In genomic region chr6:119367382-119367781, GRCm38 (mm10) we compare ENCODE assay signal across 24 mouse cellular contexts. TPM values are rescaled to one million over a fixed set of nuclear protein-coding genes. Genes with fewer than 3 reads are reported as not detected.
DNase-seq lines count a peak whose midpoint lies in the region; ATAC-seq and TF ChIP-seq lines count a peak whose summit lies in the region.
"Had no signal": no experiment of that assay in that cellular context is flagged by ENCODE, and none has a peak within 500 bp of the region (broad histone marks: within the 10 kb centered on the region; RNA-seq: fewer than 3 reads in every experiment).

No protein-coding gene starts in this region.

- H3K9me3 ChIP-seq in intestine, embryonic 15.5 days = no peaks in the 10 kb centered on the region
- no peaks in the 10 kb centered on the region for H3K9me3 ChIP-seq in intestine, postnatal 0 days (ENCODE audit: control insufficient read depth)
- H3K9me3 ChIP-seq: hindbrain, embryonic 10.5 days; hindbrain, embryonic 13.5 days had no signal

- intact Hi-C loops in heart, postnatal 36 days (cut with DNase I) = no loop called here

- no peak overlapping the region for H3K9ac ChIP-seq in intestine, embryonic 15.5 days
- H3K9ac ChIP-seq in intestine, postnatal 0 days (ENCODE audit: low read depth, low read length) = no peak overlapping the region
- H3K9ac ChIP-seq: forebrain, postnatal 0 days; hindbrain, embryonic 13.5 days had no signal

- no peak for DNase-seq in thymus, postnatal 4 days
- DNase-seq in heart, postnatal 36 days = no peak
- DNase-seq: adrenal gland, postnatal 10 days; adrenal gland, postnatal 36 days; cerebellum, adult 11 months; cerebellum, adult 2 months; cerebellum, adult 9-11 months; cerebellum, postnatal 36 days; forebrain, postnatal 0 days; gastrocnemius, postnatal 36 days; kidney, adult 11 months had no signal

- no peak overlapping the region for H3K4me2 ChIP-seq in intestine, embryonic 15.5 days (replicated peaks)
- no peak overlapping the region for H3K4me2 ChIP-seq in intestine, postnatal 0 days (replicated peaks; ENCODE audit: low read depth)
- H3K4me2 ChIP-seq: heart, embryonic 11.5 days; hindbrain, embryonic 13.5 days had no signal

- H3K27ac ChIP-seq in intestine, embryonic 15.5 days = no peak overlapping the region
- H3K27ac ChIP-seq in intestine, postnatal 0 days (ENCODE audit: low read depth, low read length) = no peak overlapping the region
- H3K27ac ChIP-seq: hindbrain, embryonic 10.5 days; hindbrain, embryonic 13.5 days had no signal

- TF ChIP-seq CTCF in intestine, postnatal 0 days (IDR thresholded peaks at IDR 0.05; ENCODE audit: low read depth) = no peak

- H3K4me3 ChIP-seq in intestine, embryonic 15.5 days (replicated peaks) = no peak overlapping the region
- no peak overlapping the region for H3K4me3 ChIP-seq in intestine, postnatal 0 days (ENCODE audit: low read depth, low read length)
- H3K4me3 ChIP-seq: hindbrain, embryonic 10.5 days; hindbrain, embryonic 13.5 days had no signal

- 0 out of 2 replicates have a peak, but pooled peaks have one; percentile 10 for ATAC-seq in intestine, embryonic 15.5 days
- ATAC-seq in intestine, postnatal 0 days = no peak
- 0 out of 2 replicates have a peak, but pooled peaks have one; percentile 11 for ATAC-seq in erythroblast, adult 5-6 weeks (replicated peaks; ENCODE audit: low FRiP score, poor library complexity, severe bottlenecking)
- ATAC-seq in megakaryocyte progenitor cell, adult 5-6 weeks (replicated peaks; ENCODE audit: poor library complexity) = peak; percentile 51; the same call in 1 of the 2 replicates
- ATAC-seq: forebrain, embryonic 14.5 days; forebrain, postnatal 0 days; hindbrain, embryonic 16.5 days had no signal

- H3K4me1 ChIP-seq in intestine, embryonic 15.5 days (replicated peaks) = no peaks in the 10 kb centered on the region
- H3K4me1 ChIP-seq in intestine, postnatal 0 days (replicated peaks; ENCODE audit: control insufficient read depth, insufficient read depth, low read length) = 0 out of 2 replicates have a peak, but pooled peaks cover under 1% of the 10 kb centered on the region
- H3K4me1 ChIP-seq: hindbrain, embryonic 10.5 days; hindbrain, embryonic 13.5 days had no signal

- 62% methylated on average over 2 of the region's 2 CpGs for WGBS in intestine, embryonic 15.5 days
- WGBS in intestine, postnatal 0 days = 60% methylated on average over 2 of the region's 2 CpGs

- H3K27me3 ChIP-seq in intestine, embryonic 15.5 days (replicated peaks) = no peaks in the 10 kb centered on the region
- no peaks in the 10 kb centered on the region for H3K27me3 ChIP-seq in intestine, postnatal 0 days (replicated peaks; ENCODE audit: control insufficient read depth, insufficient read depth, low read length)
- H3K27me3 ChIP-seq: hindbrain, embryonic 13.5 days had no signal

- peaks cover 7% of the 10 kb centered on the region; the same call in 1 of the 2 replicates for H3K36me3 ChIP-seq in intestine, embryonic 15.5 days
- H3K36me3 ChIP-seq in intestine, postnatal 0 days (ENCODE audit: control insufficient read depth, insufficient read depth) = peaks cover 44% of the 10 kb centered on the region

RNA-seq across cellular contexts. Expression of gene Lrtm2, which starts 36.8 kb away (rescaled TPM):
- polyA plus RNA-seq in intestine, embryonic 15.5 days (2015; fragmentation: Nextera tagmentation; extraction: Ambion mirVana) = 0.29 and 0.49 TPM in 2 replicates
- polyA plus RNA-seq in intestine, postnatal 0 days (2015; fragmentation: Nextera tagmentation; extraction: Ambion mirVana) = 0.04 TPM in 2 replicates
- not detected in 2 replicates for total RNA-seq in erythroblast, adult 5-6 weeks (2015; ENCODE audit: low replicate concordance)
- total RNA-seq in erythroblast, adult 5-6 weeks (2017; ENCODE audit: low replicate concordance) = not detected in 2 replicates
- 0.24 and 0.44 TPM in 2 replicates for total RNA-seq in megakaryocyte progenitor cell, adult 5-6 weeks (2015)
- 0.03 and 0.08 TPM in 2 replicates for total RNA-seq in megakaryocyte progenitor cell, adult 5-6 weeks (2017)
- total RNA-seq in heart, postnatal 36 days (2021) = under 1 TPM; 0.08 to 0.25 TPM
- total RNA-seq: MEL had no signal
- polyA plus RNA-seq: activated CD4-positive, CD25-positive, alpha-beta regulatory T cell, adult 4 months; C2C12; embryonic facial prominence, embryonic 11.5 days; heart, embryonic 11.5 days had no signal

RNA-seq across cellular contexts. Expression of gene Adipor2, which starts 50.1 kb away (rescaled TPM):
- 101 and 111 TPM in 2 replicates for polyA plus RNA-seq in intestine, embryonic 15.5 days (2015; fragmentation: Nextera tagmentation; extraction: Ambion mirVana)
- 106 and 124 TPM in 2 replicates for polyA plus RNA-seq in intestine, postnatal 0 days (2015; fragmentation: Nextera tagmentation; extraction: Ambion mirVana)
- 29.2 and 29.7 TPM in 2 replicates for total RNA-seq in erythroblast, adult 5-6 weeks (2015; ENCODE audit: low replicate concordance)
- total RNA-seq in erythroblast, adult 5-6 weeks (2017; ENCODE audit: low replicate concordance) = 35.7 and 40.3 TPM in 2 replicates
- total RNA-seq in megakaryocyte progenitor cell, adult 5-6 weeks (2015) = 57.1 and 64.4 TPM in 2 replicates
- total RNA-seq in megakaryocyte progenitor cell, adult 5-6 weeks (2017) = 71.4 and 85.8 TPM in 2 replicates
- total RNA-seq in heart, postnatal 36 days (2021) = 10 to 100 TPM; 61.9 to 65.0 TPM
